Mouse (Mus musculus): ENCODE measurements around the gene Mcub.
A peak's percentile ranks its signal among the peaks of the same experiment; 100 is the strongest.

The Mcub gene

DNA sequence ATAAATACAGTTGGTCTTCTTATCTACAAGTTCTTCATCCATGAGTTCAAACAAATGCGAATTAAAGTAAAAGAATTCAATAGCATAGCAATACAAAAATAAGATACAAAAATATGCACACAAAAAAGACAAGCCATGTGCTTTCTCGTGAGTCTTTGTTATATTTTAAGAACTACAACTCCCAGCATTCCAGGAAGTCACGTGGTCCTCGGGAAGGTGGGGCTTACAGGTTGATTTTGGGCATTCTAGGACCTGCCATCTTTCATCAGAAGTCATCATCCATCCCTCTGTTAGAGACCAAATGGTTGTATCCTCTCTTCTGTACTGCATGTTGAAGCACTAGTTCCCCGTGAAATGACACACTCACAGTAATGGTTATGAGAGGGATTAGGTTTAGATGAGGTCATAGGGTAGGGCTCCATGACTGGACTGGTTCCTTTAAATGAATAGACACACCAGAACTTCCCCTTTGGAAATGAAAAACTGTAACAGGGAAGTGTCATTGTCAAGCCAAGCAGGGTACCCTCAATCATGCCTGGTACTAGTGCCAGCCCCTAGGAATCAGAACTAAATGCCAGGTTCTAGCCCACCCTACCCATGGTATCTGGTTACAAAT lies 20.7 kb downstream of the Mcub start:
- DNase-seq (ENCODE audit: low read depth): no peak

- DNase-seq (ENCODE audit: low read depth): no peak
These were observed 21.6 kb downstream of the Mcub start for GRCm38 (mm10) chr3:129948359-129948758.

DNA sequence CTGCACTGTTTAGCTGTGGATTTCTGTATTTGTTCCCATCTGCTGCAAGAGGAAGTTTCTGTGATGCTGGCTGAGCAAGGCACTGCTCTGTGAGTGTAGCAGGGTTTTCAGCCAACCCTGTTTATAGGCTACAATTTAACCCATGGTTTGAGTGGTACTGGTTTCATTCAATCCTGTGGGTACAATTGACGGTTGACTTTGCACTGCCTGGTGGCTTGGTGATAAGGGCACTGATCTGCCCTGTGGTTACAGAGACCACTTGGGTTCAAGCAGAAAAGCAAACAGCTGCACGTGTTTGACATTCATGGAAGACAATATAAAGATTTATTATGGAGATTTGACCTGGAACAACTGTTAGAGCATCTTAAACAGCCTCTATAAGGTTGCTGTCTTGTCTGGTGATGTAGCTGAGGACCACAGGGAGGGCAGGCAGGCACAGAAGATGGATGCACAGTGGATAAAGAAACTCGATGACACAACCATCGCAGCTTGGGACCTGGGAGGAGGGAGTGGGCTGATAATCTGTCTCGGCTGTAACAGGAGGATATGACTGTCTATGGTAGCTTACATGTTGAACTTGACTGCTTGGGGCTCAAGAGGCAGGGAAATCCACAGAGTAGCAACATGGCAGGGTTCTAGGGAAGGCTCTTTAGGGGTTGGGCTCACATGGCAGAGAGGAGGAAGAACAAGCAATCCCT lies 23.6 kb downstream of the Mcub start:
- no peak for DNase-seq (ENCODE audit: low read depth)

DNA sequence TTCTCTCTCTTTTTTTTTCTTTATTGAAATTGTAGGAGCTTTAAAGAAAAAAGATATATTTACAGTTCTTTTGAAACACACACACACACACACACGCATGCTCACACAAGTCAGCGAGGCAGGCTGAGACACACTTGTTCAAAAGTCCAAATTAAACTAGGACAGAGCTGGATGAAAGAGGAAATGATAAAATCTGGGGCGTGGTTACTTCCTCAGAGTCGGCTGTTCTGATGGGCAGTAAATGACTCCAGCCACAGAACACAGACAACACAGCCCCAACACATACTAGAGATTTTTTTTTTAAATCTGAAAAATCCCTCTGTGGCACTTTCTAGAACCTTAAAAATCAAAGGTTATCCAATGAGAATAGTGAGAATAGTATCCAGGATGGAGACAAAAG lies 26.2 kb downstream of the Mcub start:
- DNase-seq (ENCODE audit: low read depth): no peak

DNA sequence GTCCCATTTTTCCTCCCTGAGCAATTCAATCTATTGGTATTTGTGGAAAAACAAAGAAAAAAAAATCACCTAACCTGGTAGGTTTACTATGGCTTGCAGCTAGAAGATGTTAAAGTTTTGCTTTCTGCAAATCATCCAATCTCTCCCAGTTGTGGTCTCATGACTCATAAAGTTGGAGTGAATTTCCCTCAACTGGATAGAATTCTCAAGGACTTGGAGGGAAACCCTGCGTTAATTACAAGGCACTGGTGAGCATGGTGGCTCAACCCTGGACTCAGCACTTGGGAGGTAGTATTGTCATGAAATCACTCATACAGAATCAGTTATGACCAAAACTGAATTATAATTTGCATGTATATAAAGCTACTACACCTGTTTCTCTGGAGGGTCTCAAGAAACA lies 28.7 kb downstream of the Mcub start:
- no peak for DNase-seq (ENCODE audit: low read depth)

- DNase-seq (ENCODE audit: low read depth): no peak
These were observed 29.2 kb downstream of the Mcub start for GRCm38 (mm10) chr3:129940780-129941179.

- DNase-seq (ENCODE audit: low read depth): no peak
These were observed 30.9 kb downstream of the Mcub start for GRCm38 (mm10) chr3:129939058-129939457.

GRCm38 (mm10) chr3:129937848-129938247 lies 32.2 kb downstream of the Mcub start:
- DNase-seq (ENCODE audit: low read depth): no peak

DNA sequence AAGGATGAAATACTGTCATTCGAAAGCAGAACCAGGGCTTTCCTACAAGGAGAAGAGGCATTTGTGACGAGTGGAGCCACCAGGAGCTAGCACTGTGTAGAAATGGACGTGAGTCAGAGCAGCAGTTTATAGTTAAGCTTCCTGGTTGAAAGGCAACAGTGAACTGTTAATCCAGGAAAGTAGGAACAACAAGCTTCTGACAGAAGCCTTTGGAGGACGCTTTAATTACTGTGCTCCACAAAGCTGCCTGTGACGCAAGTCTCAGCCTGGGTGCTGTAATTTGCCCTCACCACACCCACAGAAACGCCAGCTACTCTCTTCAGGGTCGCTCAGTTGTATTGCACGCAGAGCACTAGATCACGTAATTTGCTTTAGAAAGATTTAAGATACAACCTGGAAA lies 33.4 kb downstream of the Mcub start:
- no peak for DNase-seq (ENCODE audit: low read depth)

- DNase-seq (ENCODE audit: low read depth): peak; percentile 22
These were observed 37.6 kb downstream of the Mcub start for GRCm38 (mm10) chr3:129932443-129932842.

GRCm38 (mm10) chr3:129930213-129930778 lies 39.7 kb downstream of the Mcub start:
- DNase-seq (ENCODE audit: low read depth): no peak

DNA sequence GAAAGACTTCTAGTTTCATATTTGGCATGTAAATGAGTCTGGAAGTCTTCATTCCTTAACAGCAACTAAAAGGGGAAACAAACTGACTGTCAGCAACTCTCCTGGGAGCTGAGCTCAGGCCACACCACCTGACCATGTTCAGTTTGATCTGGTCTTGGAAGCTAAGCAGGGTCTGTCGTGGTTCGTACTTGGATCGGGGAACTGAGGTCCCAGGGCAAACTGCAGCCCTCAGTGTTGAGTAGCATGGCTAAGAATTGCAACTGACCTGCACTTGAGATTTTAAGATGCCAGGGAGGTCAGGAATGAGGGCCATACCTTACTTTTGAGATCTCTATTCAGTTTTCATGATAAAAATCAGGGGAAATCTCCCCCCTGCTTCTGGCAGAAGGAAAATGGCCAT lies 44.1 kb downstream of the Mcub start:
- DNase-seq (ENCODE audit: low read depth): no peak

- DNase-seq (ENCODE audit: low read depth): no peak
These were observed 46.4 kb downstream of the Mcub start for GRCm38 (mm10) chr3:129923581-129923980.

- DNase-seq (ENCODE audit: low read depth): peak; percentile 68
These were observed 51.6 kb downstream of the Mcub start for GRCm38 (mm10) chr3:129918434-129918833.

DNA sequence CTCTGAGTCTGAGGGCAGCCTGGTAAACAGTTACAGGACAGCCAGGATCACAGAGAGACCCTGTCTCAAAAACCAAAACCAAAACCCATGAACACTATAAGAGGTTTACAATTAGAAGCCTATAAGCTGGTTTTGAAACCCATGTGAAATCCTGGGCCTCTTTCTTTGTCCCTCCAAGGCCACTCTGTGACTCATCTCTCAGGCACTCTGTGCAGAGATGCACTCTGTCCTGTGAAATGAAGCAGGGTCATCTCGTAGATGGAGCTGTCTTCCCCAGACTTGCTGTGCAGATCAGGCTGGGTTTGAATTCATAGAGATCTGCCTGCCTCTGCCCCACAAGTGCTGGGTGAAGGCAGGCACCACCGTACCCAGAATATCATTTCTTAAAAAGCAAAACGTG lies 52.6 kb downstream of the Mcub start:
- no peak for DNase-seq (ENCODE audit: low read depth)

DNA sequence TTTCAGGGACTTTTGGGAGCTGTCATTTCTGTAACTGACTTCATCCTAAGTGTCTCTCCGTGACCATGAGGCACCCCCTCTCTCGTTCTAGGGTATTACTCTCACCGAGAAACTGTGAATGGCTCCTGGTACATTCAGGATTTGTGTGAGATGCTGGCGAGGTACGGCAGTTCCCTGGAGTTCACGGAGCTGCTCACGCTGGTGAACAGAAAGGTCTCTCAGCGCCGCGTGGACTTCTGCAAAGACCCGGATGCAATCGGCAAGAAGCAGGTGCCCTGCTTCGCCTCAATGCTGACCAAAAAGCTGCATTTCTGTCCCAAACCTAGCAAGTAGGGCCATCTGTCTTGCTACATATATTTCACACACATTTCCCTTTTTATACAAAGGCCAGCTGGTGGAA lies 56.8 kb downstream of the Mcub start:
- DNase-seq (ENCODE audit: low read depth): no peak

GRCm38 (mm10) chr3:129912025-129912424 lies 58.0 kb downstream of the Mcub start:
- no peak for DNase-seq (ENCODE audit: low read depth)

DNA sequence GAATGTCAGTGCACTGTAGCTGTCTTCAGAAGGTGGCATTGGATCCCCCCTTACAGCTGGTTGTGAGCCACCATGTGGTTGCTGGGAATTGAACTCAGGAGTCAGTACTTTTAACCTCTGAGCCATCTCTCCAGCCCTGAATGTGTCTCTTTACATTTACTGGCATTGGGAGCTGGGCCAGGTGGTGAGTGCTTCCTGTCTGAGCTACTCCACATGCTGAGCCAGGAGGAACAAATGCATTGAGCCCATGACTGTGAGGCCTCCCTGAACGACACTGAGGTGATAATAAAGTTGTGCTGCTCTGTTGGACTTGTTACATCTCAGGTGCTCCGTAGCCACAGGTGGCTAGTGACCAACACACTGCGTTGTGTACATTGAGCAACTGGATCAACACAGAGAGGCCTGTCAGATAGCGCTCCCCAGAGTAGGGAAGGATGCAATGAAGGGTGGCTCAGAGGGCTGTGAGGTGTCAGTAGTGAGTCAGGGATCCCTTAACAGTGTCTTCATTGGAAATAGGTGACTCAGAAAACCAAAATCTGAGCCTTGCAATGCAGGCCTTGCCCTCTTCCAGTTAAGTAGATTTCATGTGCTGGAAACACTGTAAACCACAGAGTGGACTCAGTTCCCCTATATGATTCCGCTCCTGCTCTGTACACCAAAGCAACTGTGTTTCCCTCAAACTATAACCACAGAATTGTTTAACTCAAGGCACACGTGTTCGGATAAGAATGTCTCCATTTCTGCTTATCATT lies 65.4 kb downstream of the Mcub start:
- DNase-seq (ENCODE audit: low read depth): no peak

DNA sequence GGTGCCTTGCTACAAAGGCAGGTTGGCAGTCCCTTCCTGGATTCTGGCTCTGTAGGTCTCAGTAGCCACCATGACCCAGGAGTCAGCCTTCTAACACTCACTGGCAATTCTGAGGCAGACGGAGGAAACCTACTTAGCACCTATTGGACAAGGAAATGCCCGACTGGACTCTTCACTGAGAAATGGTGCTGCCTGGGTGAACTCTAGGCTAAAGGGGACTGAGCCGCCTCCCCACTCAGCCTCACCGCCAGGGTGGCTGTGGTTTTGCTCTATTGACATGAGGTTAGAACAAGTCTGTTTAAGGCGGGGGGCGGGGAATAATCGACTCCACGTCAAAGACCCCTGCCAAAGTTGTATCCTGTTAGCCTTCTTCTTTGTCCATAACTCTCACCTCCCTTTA lies 66.1 kb downstream of the Mcub start:
- no peak for DNase-seq (ENCODE audit: low read depth)

DNA sequence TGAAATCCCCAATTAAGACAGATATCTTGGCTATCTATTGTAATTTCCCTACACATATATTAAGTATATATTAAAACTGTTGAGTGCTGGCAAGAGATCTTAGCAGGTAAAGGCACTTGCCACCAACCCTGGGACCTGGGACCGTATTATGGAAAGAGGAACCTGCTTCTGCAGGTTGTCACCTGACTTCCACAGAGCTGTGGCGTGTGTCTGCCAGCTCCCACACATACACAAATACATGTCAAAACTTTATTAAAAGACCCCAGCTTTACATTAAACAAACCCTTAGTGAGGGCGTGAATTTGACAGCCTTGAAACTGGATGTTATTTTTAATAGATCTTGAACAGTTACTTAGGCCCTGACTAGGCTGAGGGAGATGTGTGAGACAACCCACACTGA lies 66.6 kb downstream of the Mcub start:
- no peak for DNase-seq (ENCODE audit: low read depth)

DNA sequence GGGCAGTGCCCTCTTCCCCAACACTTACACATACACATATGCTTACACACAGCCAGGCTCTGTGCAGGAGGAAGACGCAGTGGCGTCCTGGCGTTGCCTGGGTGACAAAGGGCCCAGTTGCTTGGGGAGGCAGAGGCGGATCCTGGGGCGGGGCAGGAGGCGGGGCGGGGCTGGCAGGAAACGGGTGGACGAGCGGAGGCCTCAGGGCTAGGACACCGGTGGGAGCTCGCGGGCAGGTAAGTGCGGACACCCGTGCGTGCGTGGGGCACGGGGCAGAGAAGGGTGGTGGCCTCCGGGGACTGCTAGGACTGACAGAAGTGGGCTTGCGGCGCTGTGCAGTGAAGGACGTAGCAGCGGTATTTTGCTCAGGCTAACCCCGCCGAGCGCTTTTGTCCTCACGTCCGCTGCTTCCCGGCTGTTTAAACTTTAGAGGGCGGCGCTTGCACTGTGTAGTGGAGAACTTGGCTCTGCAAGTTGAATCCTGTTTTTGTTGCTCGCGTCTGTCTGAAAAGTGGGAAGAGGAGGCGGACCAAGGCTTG lies 68.7 kb downstream of the Mcub start, which contains the start of gene Casp6:
Casp6 (plus strand) TSS at position 155 of the 539 bp plus-strand sequence.
- peak; percentile 85 for DNase-seq (ENCODE audit: low read depth)

DNA sequence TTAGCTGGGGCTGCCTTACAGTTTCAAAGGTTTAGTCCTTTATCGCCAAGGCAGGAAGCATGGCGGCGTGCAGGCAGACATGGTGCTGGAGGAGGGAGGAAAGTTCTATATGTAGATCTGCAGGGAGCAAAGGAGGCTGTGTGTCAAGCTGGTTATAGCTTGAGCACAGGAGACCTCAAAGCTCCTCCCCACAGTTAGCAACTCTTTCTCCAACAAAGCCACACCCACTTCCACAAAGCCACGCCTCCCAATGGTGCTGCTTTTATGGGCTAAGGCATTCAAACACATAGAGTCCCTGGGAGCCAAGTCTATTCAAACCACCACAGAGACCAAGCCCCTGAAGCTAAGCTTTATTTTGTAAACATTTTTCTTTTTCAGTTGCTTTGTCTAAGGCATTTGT lies 71.1 kb downstream of the Mcub start:
- DNase-seq (ENCODE audit: low read depth): no peak

GRCm38 (mm10) chr3:129896591-129896990 lies 73.4 kb downstream of the Mcub start:
- no peak for DNase-seq (ENCODE audit: low read depth)
